Mouse (Mus musculus): ENCODE data around the gene Glra4. TPM values are rescaled to one million over a fixed set of nuclear protein-coding genes. Genes with fewer than 3 reads are reported as not detected.
"Not testable (repeated sequence)": the region's sequence is repeated elsewhere in the genome, so short reads cannot be mapped to it uniquely, and the experiment has no call there.

Glra4 gene
- polyA plus RNA-seq, 1 experiment from 2014 or later, result 0.12 TPM

GRCm38 (mm10) chrX:136749329-136749728, 30.6 kb downstream of the Glra4 start:
- Histone ChIP-seq H3K4me3 (no peak overlapping the region), H3K36me3 (replicated peaks) (peaks cover 21% of the 10 kb centered on the region), H3K27ac (no peak overlapping the region), H3K9me3 (no peaks in the 10 kb centered on the region), H3K27me3 (ENCODE audit: poor library complexity, severe bottlenecking) (peaks cover 10% of the 10 kb centered on the region), H3K4me1 (no peaks in the 10 kb centered on the region)
- no peak for DNase-seq (ENCODE audit: extremely low spot score, low spot score)
- WGBS, result 83% methylated on average over 4 of the region's 4 CpGs

- Histone ChIP-seq H3K4me1 (no peaks in the 10 kb centered on the region), H3K9me3 (no peaks in the 10 kb centered on the region), H3K36me3 (replicated peaks) (peaks cover 13% of the 10 kb centered on the region), H3K27ac (no peak overlapping the region), H3K4me3 (no peak overlapping the region), H3K27me3 (ENCODE audit: poor library complexity, severe bottlenecking) (peaks cover 10% of the 10 kb centered on the region)
- no peak for DNase-seq (ENCODE audit: extremely low spot score, low spot score)
- 89% methylated on average over 8 of the region's 8 CpGs for WGBS
Measured at GRCm38 (mm10) chrX:136744663-136745062, 35.3 kb downstream of the Glra4 start.

- WGBS, result 88% methylated on average over 12 of the region's 12 CpGs
- no peak for DNase-seq (ENCODE audit: extremely low spot score, low spot score)
- Histone ChIP-seq H3K9me3 (no peaks in the 10 kb centered on the region), H3K27me3 (ENCODE audit: poor library complexity, severe bottlenecking) (peaks cover 4% of the 10 kb centered on the region; the same call in 1 of the 2 replicates), H3K27ac (peak within 1 kb of the TSS; percentile 91), H3K36me3 (replicated peaks) (peaks cover 9% of the 10 kb centered on the region), H3K4me1 (peaks cover 6% of the 10 kb centered on the region; the same call in 1 of the 2 replicates), H3K4me3 (peak within 1 kb of the TSS; percentile 59)
Measured at GRCm38 (mm10) chrX:136743459-136743858, 36.5 kb downstream of the Glra4 start, which contains the start of gene Morf4l2. Gene Morf4l2 (minus strand): TSS chrX:136743690.

GRCm38 (mm10) chrX:136742661-136743103, 37.3 kb downstream of the Glra4 start:
- H3K27me3 ChIP-seq (ENCODE audit: poor library complexity, severe bottlenecking), result peaks cover 4% of the 10 kb centered on the region; the same call in 1 of the 2 replicates
- peaks cover 16% of the 10 kb centered on the region for H3K36me3 ChIP-seq (replicated peaks)
- H3K4me1 ChIP-seq, result peaks cover 6% of the 10 kb centered on the region; the same call in 1 of the 2 replicates
- peak overlapping the region; percentile 91 for H3K27ac ChIP-seq
- peak overlapping the region; percentile 59 for H3K4me3 ChIP-seq
- no peaks in the 10 kb centered on the region for H3K9me3 ChIP-seq
- 32% methylated on average over 5 of the region's 5 CpGs for WGBS
- DNase-seq (ENCODE audit: extremely low spot score, low spot score), result peak; percentile 33

DNA sequence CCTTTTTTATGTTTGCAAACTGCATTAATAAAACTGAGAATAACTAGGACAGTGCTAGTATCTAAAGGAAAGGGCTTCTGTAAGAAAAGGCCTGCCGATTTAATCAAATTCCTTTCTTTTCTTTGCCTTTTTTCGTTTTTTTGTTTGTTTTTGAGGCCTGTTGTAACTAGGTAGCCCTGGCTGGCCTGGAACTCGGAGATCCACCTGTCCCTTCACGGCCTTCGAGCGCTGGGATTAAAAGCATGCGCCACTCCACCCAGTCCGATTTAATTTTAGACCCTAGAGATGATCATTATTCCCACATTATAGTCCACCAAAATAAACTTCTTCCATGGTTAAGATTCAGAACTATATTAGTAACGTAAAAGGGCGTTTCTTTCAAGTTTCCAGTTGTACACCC, 37.7 kb downstream of the Glra4 start:
- peak overlapping the region; percentile 91 for H3K27ac ChIP-seq

DNA sequence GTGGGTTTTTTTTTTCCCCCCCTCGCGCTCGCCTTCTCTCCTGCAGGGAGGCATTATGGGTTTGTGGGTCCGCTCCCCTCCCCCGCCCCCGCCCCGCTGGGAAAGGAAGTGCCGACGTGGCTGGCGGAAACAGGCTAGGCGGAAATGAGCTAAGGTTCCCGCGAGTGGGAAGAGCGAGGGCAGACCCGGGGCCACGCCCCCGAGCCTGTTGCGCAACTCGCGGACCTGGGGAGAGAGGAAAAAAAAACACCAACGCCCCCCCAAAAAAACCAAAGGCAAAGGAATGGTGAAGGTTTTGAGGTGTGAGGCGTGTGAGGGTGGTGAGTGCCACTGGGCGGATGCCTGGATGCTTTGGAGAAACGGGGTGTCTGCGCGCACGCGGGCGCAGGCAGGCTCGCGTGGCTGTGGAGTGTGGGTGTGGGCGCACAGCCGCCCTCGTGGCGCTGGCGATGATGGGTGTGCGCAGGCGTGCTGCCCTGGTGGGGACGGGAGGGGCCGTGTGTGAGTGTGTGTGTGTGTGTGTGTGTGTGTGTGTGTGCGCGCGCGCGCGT, 38.2 kb downstream of the Glra4 start:
- Histone ChIP-seq H3K9me3 (no peaks in the 10 kb centered on the region), H3K4me3 (peak overlapping the region; percentile 59), H3K36me3 (replicated peaks) (peaks cover 23% of the 10 kb centered on the region), H3K27ac (peak overlapping the region; percentile 91), H3K27me3 (ENCODE audit: poor library complexity, severe bottlenecking) (peaks cover 4% of the 10 kb centered on the region; the same call in 1 of the 2 replicates), H3K4me1 (peaks cover 6% of the 10 kb centered on the region; the same call in 1 of the 2 replicates)
- WGBS, result 23% methylated on average over 45 of the region's 46 CpGs
- peak; percentile 85 for DNase-seq (ENCODE audit: extremely low spot score, low spot score)

More for the DNA sequence above, 37.7 kb downstream of the Glra4 start:
- no peaks in the 10 kb centered on the region for H3K9me3 ChIP-seq
- peaks cover 6% of the 10 kb centered on the region; the same call in 1 of the 2 replicates for H3K4me1 ChIP-seq
- DNase-seq (ENCODE audit: extremely low spot score, low spot score), result no peak
- peak overlapping the region; percentile 59 for H3K4me3 ChIP-seq
- H3K27me3 ChIP-seq (ENCODE audit: poor library complexity, severe bottlenecking), result peaks cover 4% of the 10 kb centered on the region; the same call in 1 of the 2 replicates
- WGBS, result 26% methylated on average over 10 of the region's 10 CpGs
- H3K36me3 ChIP-seq (replicated peaks), result peaks cover 19% of the 10 kb centered on the region

DNA sequence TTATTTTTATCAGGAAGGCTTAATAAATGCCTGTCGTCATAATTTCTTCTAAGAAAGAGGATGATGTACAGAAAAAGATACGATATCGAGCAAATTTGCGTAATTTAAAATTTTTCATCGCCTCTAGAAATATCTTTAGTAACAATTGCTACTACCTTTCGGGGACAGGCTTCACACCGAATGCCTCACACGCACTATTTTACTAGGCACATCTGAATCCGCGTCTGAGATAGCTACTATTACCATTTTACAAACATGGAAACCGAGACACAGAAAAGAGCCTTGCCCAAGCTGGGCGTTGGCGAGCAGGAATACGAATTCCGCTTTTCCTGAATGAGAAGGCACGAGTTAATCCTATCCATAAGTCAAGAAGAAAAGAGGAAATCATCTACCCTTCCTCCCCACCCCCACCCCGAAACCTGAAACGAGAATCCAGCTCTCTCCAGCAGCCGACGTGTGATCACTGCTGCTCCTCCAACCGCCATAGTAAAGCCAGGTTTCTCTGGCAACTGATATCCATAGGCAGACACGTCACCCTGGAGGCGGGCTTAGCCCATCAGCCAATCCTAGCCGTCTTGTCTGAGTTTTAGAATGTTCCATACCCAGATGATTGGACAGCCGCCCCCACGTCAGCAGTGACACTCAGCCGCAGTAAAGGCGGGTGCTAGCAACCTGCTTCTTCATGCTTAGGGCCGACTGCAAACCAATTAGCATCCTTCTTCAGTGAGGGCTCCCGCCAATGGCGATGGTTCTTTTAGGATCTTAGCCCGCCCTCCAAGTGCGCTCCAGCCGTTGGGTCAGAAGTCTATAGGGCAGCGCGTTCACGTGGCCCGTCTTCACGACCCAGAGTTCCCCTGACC, 38.9 kb downstream of the Glra4 start:
- no peaks in the 10 kb centered on the region for H3K9me3 ChIP-seq
- no peaks in the 10 kb centered on the region for H3K27me3 ChIP-seq (ENCODE audit: poor library complexity, severe bottlenecking)
- H3K4me3 ChIP-seq, result peak overlapping the region; percentile 59
- H3K4me1 ChIP-seq, result peaks cover 6% of the 10 kb centered on the region; the same call in 1 of the 2 replicates
- H3K36me3 ChIP-seq (replicated peaks), result peaks cover 30% of the 10 kb centered on the region
- H3K27ac ChIP-seq, result peak overlapping the region; percentile 91
- peak; percentile 85 for DNase-seq (ENCODE audit: extremely low spot score, low spot score)
- 22% methylated on average over 39 of the region's 39 CpGs for WGBS

- 25% methylated on average over 15 of the region's 15 CpGs for WGBS
Measured at GRCm38 (mm10) chrX:136740087-136740790, 39.7 kb downstream of the Glra4 start.

GRCm38 (mm10) chrX:136732016-136732415, 47.9 kb downstream of the Glra4 start:
- Histone ChIP-seq H3K4me1 (no peaks in the 10 kb centered on the region), H3K27me3 (ENCODE audit: poor library complexity, severe bottlenecking) (no peaks in the 10 kb centered on the region), H3K9me3 (no peaks in the 10 kb centered on the region), H3K4me3 (no peak overlapping the region), H3K36me3 (replicated peaks) (peaks cover 49% of the 10 kb centered on the region), H3K27ac (no peak overlapping the region)
- 90% methylated on average over 4 of the region's 4 CpGs for whole genome bisulfite sequencing
- DNase-seq (ENCODE audit: extremely low spot score, low spot score), result no peak

More at GRCm38 (mm10) chrX:136740087-136740790, 39.7 kb downstream of the Glra4 start:
- no peaks in the 10 kb centered on the region for H3K9me3 ChIP-seq
- no peaks in the 10 kb centered on the region for H3K27me3 ChIP-seq (ENCODE audit: poor library complexity, severe bottlenecking)
- DNase-seq (ENCODE audit: extremely low spot score, low spot score), result no peak
- H3K4me3 ChIP-seq, result peak overlapping the region; percentile 59
- peaks cover 38% of the 10 kb centered on the region for H3K36me3 ChIP-seq (replicated peaks)
- peak overlapping the region; percentile 91 for H3K27ac ChIP-seq
- H3K4me1 ChIP-seq, result peaks cover 6% of the 10 kb centered on the region; the same call in 1 of the 2 replicates

DNA sequence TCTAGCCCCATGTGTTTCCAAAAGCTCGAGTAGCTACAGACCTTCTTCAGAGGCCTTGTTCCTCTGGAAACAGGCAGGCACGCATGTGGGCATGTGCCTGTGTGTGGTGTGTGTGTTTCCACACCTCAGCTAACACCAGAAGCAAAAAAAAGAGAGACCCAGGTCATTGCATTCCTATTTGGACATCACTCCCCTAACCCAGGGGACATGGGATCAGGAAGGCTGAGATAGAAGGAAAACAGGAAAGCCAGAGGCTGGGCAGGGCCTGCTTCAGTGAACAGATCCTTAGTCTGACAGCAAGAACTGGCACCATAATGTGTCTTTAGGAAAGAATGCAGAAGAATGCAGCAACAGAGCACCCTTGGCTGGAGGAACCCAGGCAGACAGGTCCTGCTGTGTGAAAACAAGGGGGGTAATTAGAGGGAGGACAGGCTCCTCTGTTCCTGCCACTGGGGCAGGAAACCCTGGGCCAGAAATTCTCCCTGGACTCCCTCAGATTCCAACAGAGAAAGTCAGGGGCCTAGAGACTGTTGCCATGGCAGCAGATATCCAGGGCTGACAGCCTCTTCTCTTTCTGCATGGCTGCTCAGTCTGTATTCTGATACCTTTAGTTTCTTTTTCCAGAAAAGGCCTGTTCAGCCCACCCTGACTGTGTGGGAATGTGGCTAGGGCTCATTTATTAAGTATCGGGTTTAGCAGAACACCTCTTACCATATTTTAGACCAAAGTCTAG, 65.0 kb downstream of the Glra4 start:
- DNase-seq (ENCODE audit: extremely low spot score, low spot score); H3K36me3 ChIP-seq (replicated peaks); H3K4me3 ChIP-seq; H3K9me3 ChIP-seq: not testable (repeated sequence)
- Histone ChIP-seq H3K4me1 (peaks cover 21% of the 10 kb centered on the region), H3K27ac (peak overlapping the region; percentile 48; the same call in 1 of the 2 replicates), H3K27me3 (ENCODE audit: poor library complexity, severe bottlenecking) (peaks cover 64% of the 10 kb centered on the region)
- 48% methylated on average over 3 of the region's 3 CpGs for WGBS

DNA sequence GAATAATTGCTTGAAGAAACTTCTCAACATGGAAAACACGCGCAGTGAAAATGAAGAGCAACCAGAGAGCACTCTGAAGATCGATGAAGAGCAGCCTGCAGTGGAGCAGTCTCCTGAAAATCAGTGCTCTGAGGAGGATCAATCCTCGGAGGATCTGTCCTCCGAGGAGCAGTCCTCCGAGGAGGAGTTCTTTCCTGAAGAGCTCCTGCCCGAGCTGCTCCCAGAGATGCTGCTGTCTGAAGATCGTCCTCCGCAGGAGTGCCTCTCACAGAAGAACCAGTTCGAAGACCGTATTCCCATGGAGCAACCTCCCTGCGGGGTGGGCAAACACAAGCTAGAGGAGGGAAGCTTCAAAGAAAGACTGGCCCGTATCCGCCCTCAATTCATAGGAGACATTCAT, 71.2 kb downstream of the Glra4 start:
- WGBS, result 23% methylated on average over 14 of the region's 14 CpGs
- Histone ChIP-seq H3K36me3 (replicated peaks) (no peaks in the 10 kb centered on the region), H3K4me1 (peaks cover 10% of the 10 kb centered on the region), H3K27ac (peak overlapping the region; percentile 90), H3K4me3 (peak overlapping the region; percentile 60), H3K9me3 (no peaks in the 10 kb centered on the region), H3K27me3 (ENCODE audit: poor library complexity, severe bottlenecking) (peaks cover 50% of the 10 kb centered on the region)
- peak; percentile 21 for DNase-seq (ENCODE audit: extremely low spot score, low spot score)

All from forebrain, embryonic 10.5 days (tissue).